Mouse (Mus musculus) limb, embryonic 14.5 days (tissue): Measurements from ENCODE around the gene Atg2a. TPM values are rescaled to one million over a fixed set of nuclear protein-coding genes. Genes with fewer than 3 reads are reported as not detected.

ENCODE experiments used
- ATAC-seq: fragments of 200-750 bp; cut with Nextera tagmentation; 2 replicates; pipeline ENCODE4 v1.8.0; 2017; ENCODE audit warnings: low read depth, moderate number of reproducible peaks, moderate TSS enrichment; ENCODE audit not compliant: low FRiP score
- DNase-seq: peaks from one replicate; pipeline ENCODE4 v3.0.0-alpha.2; 2015; ENCODE audit warnings: low spot score
- H3K27ac ChIP-seq: fragments of 300-500 bp; sonication (generic); replicated peaks from 2 replicates; pipeline ENCODE4 v1.5.1; 2014; ENCODE audit warnings: low read depth, mild to moderate bottlenecking, low read length, moderate library complexity, mixed read lengths
- H3K27me3 ChIP-seq: fragments of 300-500 bp; sonication (generic); 2 replicates; pipeline ENCODE4 v1.6.1; 2014; ENCODE audit warnings: low read length, mixed read lengths; ENCODE audit not compliant: control insufficient read depth, insufficient read depth
- H3K36me3 ChIP-seq: fragments of 300-500 bp; sonication (generic); 2 replicates; pipeline ENCODE4 v1.6.1; 2014; ENCODE audit warnings: mild to moderate bottlenecking, low read length, moderate library complexity, mixed read lengths; ENCODE audit not compliant: control insufficient read depth, insufficient read depth
- H3K4me1 ChIP-seq: fragments of 300-500 bp; sonication (generic); 2 replicates; pipeline ENCODE4 v1.6.1; 2014; ENCODE audit warnings: antibody characterized with exemption, low read length, mixed read lengths; ENCODE audit not compliant: control insufficient read depth, insufficient read depth
- H3K4me2 ChIP-seq: fragments of 300-500 bp; sonication (generic); replicated peaks from 2 replicates; pipeline ENCODE4 v1.6.1; 2014; ENCODE audit warnings: low read depth, mild to moderate bottlenecking, low read length, moderate library complexity; ENCODE audit not compliant: severe bottlenecking
- H3K4me3 ChIP-seq: fragments of 300-500 bp; sonication (generic); replicated peaks from 2 replicates; pipeline ENCODE4 v1.5.1; 2014; ENCODE audit warnings: low read length
- H3K9ac ChIP-seq: fragments of 300-500 bp; sonication (generic); 2 replicates; pipeline ENCODE4 v1.6.1; 2014; ENCODE audit warnings: mild to moderate bottlenecking, low read depth, low read length, moderate library complexity; ENCODE audit not compliant: severe bottlenecking
- H3K9me3 ChIP-seq: fragments of 300-500 bp; sonication (generic); 2 replicates; pipeline ENCODE4 v1.6.1; 2016; ENCODE audit warnings: low read length; ENCODE audit not compliant: control insufficient read depth
- POLR2A ChIP-seq: fragments of 200-500 bp; IDR thresholded peaks from 2 replicates; pipeline ENCODE4 v1.8.0; 2012; ENCODE audit warnings: inconsistent platforms, mild to moderate bottlenecking, moderate library complexity, borderline replicate concordance; ENCODE audit not compliant: insufficient read depth, insufficient read length; ENCODE audit errors: extremely low read depth
- WGBS: fragments of 180-500 bp; shearing (Covaris S2); extraction: QIAGEN DNeasy Blood & Tissue Kit; methylation state at CpG from one replicate; pipeline ENCODE4 v1.1.7; 2014; 5-methylcytosine and 5-hydroxymethylcytosine counted together
- polyA plus RNA-seq, 2 experiments: library from polyadenylated mRNA; depleted of rRNA in 1 of 2; stranded (reverse) in 1 of 2; unstranded in 1 of 2; fragments of >200 nt; fragmentation: Nextera tagmentation in 1 of 2; extraction: Ambion mirVana in 1 of 2; gene quantifications; 2 replicates each; pipeline versions ENCODE4 v1.2.1 to v1.2.3; 2012 to 2014

Atg2a gene
- polyA plus RNA-seq, 2 experiments: 10.6 to 18.3 TPM

DNA sequence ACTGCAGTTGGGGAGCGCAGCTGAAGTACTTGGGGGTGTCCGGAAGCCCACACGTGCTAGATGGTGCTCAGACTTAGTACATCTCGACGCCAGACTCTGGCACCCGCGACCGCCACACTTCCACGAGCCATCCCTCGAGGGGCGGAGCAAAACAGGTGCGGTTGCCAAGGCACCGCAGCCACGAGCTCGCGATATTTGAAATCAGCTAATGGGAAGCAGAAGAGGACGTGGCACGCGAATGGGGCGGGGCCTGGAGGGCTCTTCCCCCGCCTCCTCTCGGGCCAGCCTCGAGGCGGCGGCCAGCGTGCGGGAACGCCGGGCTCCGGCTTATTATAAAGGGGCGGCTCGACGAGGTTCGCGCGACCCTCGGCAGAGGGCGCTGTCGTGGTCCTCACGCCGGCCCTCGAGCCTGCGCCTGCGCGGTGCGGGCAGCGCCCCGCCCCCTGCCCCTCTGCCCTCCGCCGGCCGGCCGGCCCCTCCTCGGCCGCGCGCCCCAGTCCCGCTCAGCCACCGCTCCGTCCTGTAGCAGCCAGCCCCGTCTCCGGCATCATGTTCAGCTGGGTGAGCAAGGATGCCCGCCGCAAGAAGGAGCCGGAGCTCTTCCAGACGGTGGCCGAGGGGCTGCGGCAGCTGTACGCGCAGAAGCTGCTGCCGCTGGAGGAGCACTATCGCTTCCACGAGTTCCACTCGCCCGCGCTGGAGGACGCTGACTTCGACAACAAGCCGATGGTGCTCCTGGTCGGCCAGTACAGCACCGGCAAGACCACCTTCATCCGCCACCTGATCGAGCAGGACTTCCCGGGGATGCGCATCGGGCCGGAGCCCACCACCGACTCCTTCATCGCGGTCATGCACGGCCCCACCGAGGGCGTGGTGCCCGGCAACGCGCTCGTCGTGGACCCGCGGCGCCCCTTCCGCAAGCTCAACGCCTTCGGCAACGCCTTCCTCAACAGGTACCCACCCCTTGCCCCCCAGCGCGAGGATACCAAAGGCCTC, 35.3 kb downstream of the Atg2a start, which contains the start of gene Ehd1:
TSS of gene Ehd1 (plus strand) at position 300 of the 996 bp plus-strand sequence.
- WGBS: under 1% methylated on average over 74 of the region's 106 CpGs
- Histone ChIP-seq H3K4me3 (peak within 1 kb of the TSS; percentile 91), H3K36me3 (peaks cover 23% of the 10 kb centered on the region), H3K9me3 (no peaks in the 10 kb centered on the region), H3K27ac (peak within 1 kb of the TSS; percentile 67), H3K4me2 (peak within 1 kb of the TSS; percentile 78), H3K9ac (peak within 1 kb of the TSS; percentile 80), H3K27me3 (no peaks in the 10 kb centered on the region), H3K4me1 (peaks cover 22% of the 10 kb centered on the region)
- peak; percentile 67; the same call in 1 of the 2 replicates for TF ChIP-seq POLR2A
- DNase-seq: peak; percentile 99
- ATAC-seq: peak; percentile 95

DNA sequence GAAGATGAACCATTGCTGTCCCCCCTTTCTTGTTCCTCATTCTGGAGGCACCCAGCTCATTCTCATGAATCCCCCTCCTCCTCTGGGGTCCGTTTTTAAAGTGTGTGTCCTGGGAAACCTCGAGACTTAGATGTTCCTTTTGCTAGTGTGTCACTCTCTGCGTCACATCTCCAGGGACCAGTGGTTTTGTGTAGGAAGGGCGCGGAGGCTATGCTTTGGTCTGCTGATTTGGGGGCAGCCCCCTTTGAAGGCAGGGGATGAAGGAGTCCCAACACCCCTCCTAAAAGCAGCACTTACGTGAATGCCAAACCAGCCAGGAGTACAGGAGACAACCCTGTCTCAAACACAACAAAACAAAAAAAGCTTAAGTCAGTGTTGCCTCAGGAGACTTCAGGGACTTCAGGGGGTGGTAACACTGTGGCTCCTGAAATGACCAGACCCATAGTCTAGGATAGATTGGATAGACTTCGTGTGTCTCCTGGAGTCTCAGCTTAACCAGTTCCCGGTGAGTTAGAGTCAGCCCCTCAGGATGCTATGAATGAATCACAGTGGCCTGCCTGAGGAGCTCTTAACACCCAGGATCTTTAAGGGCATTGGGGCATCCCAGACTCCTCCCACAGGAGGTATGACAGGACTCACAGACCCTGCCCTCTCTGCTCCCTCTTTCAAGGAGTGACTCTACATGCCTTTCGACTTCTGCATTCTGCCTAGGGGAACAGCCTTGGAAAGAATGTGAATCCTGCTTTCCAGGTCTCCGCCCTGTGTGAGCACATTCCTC, 36.4 kb downstream of the Atg2a start:
- WGBS: 5% methylated on average over 10 of the region's 10 CpGs
- DNase-seq (peak; percentile 77), ATAC-seq (no peak)
- Histone ChIP-seq H3K4me3 (peak overlapping the region; percentile 91), H3K27ac (no peak overlapping the region; the same call in 1 of the 2 replicates), H3K27me3 (no peaks in the 10 kb centered on the region), H3K9me3 (no peaks in the 10 kb centered on the region), H3K4me1 (peaks cover 22% of the 10 kb centered on the region), H3K9ac (peak overlapping the region; percentile 80), H3K36me3 (peaks cover 35% of the 10 kb centered on the region), H3K4me2 (peak overlapping the region; percentile 78)
- no peak for TF ChIP-seq POLR2A

DNA sequence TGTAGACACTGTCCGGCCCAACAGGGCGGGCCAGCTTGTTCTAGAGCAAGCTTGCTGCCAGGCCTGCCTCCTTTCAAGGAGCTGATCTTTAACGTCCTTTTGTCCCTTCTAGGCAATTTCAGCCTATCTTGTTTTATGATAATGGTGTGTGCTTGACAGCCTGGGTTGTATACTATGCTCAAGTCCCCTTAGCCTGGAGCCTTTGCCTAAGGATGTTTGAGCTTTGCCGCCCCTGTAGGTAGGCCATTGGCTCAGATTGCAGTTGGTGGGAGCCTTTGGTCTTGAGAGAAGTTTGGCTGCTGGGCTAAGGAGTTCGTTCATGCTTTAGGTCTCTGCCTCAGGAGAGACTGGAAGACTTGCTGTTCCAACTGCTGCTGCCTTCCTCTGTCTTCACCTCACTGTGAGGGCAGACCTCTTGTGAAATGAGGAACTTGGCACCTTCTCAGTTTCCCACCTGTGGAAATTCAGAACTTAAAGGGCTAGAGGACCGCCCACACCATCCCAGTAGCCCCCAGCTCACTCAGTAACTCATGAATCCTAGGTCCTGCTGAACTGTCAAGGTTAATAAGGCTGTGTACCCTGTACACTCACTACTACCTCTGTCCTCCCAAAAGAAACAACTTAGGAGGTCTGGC, 37.1 kb downstream of the Atg2a start:
- ATAC-seq (no peak), DNase-seq (no peak)
- Histone ChIP-seq H3K4me1 (peaks cover 22% of the 10 kb centered on the region), H3K36me3 (peaks cover 42% of the 10 kb centered on the region), H3K9ac (peak overlapping the region; percentile 80), H3K27ac (peak overlapping the region; percentile 50; the same call in 1 of the 2 replicates), H3K27me3 (no peaks in the 10 kb centered on the region), H3K9me3 (no peaks in the 10 kb centered on the region), H3K4me3 (peak overlapping the region; percentile 91), H3K4me2 (peak overlapping the region; percentile 78)
- no peak for TF ChIP-seq POLR2A
- 24% methylated on average over 6 of the region's 6 CpGs for WGBS

DNA sequence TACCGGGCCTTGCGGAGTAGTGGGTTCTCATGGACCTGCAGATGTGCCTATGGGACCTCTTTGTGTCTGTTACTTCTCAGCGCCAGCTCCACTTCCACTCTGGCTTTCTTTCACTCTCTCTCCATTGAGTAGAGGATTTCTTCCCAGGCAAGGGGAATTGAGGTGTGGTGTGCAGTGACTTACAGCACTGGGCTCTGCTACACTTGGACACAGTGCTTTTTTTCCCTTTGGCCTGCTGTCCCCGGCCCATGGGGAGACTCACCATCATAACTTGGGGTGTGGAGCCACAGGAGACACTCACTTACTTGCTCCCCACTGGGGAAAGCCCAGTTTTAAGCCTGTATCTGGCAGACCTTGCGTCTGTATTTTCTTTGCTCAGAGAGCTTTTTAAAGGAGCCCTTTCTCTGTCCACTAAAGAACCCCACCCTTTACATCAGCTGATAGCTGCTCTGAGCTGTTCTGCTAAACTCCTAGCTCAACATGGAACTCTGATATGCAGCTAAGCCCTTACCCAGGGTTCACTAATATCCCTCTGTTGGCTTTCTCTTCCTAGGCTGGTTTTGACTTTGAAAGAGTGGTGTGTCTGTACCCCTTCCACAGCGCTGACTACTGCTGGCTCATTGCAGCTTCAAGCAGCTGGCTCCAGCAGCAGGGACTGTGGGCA, 38.1 kb downstream of the Atg2a start:
- Histone ChIP-seq H3K27me3 (no peaks in the 10 kb centered on the region), H3K9me3 (no peaks in the 10 kb centered on the region), H3K4me2 (peak overlapping the region; percentile 78; the same call in 1 of the 2 replicates), H3K4me1 (peaks cover 22% of the 10 kb centered on the region), H3K27ac (0 out of 2 replicates have a peak overlapping the region, but pooled peaks have one; percentile 3), H3K36me3 (peaks cover 51% of the 10 kb centered on the region), H3K9ac (0 out of 2 replicates have a peak overlapping the region, but pooled peaks have one; percentile 8), H3K4me3 (no peak overlapping the region)
- DNase-seq: no peak
- 88% methylated on average over 6 of the region's 6 CpGs for WGBS
- ATAC-seq: no peak
- no peak for TF ChIP-seq POLR2A
